Mouse (Mus musculus): ENCODE measurements around the gene Tardbp.

Gene Tardbp

DNA sequence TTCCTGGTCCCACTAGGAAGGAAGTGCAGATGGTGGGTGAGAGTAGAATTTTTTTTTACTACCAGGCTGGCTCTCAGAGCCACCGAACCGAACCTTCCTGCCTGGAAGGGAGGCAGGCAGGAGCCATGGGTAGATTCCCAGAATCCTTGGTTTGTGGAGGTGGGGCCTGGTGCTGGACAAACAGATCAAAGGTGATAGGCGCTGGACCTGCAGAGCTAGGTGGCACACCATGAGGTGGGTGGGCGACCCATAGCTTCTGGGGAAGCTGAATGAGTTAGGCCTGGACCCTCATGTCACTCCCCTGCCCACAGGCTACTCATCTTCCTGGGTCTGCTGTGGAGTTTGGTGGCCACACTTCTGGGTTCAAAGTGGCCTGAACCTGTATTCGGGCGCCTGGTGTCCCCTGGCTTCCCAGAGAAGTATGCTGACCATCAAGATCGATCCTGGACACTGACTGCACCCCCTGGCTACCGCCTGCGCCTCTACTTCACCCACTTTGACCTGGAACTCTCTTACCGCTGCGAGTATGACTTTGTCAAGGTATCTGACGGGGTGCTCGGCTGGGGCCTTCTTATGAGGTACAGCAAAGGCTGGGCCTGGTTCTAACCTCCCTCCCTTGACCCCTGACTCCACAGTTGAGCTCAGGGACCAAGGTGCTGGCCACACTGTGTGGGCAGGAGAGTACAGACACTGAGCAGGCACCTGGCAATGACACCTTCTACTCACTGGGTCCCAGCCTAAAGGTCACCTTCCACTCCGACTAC lies 24.3 kb downstream of the Tardbp start, which contains the start of gene Masp2:
TSS of gene Masp2 (plus strand) at position 198 of the 764 bp plus-strand sequence.
- no peak for DNase-seq (ENCODE audit: extremely low spot score, low read depth, low spot score)

DNA sequence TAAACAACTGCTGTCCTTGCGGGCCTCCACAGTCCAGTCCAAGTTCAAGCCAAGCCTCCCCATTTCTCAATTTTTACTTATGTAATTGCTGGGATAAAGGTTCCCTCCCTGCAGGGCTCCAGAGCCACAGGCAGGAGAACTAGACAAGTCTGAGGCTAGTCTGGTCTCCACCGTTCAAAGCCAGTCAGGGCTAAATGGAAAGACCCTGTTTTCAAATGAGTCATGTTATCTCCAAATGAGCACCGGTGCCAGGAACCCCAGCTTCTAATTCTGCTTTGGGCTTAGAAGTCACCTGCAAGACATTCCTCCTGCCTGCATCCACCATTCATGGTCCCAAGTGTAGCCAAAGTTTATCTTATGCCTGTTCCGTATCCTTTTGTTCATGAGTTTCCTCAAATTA lies 24.9 kb downstream of the Tardbp start:
- no peak for DNase-seq (ENCODE audit: extremely low spot score, low read depth, low spot score)

DNA sequence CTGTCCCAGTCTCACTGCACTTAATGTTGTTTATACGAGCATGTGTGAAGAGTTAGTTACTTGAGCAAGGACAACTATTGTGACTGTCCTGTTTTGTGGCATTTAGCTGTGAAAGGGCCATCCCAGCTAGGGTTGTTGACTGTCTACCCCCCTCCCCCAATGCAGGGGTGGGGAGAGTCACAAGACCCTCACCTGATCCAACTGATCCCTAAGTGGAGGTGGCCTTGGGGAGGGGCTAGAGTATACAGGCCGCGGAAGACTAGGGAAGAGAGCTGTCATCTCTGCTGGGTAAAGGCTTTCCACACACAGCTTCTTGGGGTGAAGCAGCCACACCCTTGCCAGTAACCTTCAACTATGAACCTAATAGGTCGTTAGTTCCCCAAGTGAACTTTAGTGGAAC lies 26.5 kb downstream of the Tardbp start:
- no peak for DNase-seq (ENCODE audit: extremely low spot score, low read depth, low spot score)

DNA sequence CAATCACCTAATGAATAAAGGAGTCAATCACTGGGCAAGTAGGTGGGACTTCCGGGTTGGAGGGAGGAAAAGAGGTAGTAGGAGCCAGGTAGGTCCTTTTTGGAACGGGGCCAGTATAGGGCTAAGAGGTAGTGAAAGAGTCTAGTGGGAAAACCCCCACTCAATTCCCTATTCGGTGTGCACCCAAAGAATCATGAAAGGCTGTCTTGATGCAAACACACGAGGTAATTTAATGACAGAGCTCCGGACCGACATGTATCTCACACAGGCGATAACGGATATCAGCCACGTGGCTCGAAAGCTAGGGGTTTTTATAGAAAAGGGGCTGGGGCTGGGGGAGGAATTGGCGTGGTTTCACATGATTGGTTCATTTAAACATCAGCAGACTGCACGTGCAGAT lies 28.0 kb downstream of the Tardbp start:
- no peak for DNase-seq (ENCODE audit: extremely low spot score, low read depth, low spot score)

DNA sequence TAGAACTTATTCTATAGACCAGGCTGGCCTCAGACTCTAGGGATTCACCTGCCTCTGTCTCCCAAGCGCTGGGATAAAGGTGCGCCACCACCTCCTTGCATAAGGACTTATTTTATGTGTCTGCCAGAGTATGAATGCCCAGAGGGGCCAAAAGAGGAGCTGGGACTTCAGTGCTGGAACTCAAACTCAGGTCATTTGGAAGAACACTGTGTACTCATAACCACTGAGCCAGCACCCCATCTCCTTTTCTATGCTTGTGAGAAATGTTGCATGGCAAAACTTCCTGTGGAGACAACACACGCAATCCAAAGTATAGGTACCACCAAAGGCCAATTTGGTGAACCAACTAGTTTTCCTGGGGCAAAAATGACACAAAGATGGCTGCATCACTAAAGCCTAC lies 30.1 kb downstream of the Tardbp start:
- DNase-seq (ENCODE audit: extremely low spot score, low read depth, low spot score), result no peak

DNA sequence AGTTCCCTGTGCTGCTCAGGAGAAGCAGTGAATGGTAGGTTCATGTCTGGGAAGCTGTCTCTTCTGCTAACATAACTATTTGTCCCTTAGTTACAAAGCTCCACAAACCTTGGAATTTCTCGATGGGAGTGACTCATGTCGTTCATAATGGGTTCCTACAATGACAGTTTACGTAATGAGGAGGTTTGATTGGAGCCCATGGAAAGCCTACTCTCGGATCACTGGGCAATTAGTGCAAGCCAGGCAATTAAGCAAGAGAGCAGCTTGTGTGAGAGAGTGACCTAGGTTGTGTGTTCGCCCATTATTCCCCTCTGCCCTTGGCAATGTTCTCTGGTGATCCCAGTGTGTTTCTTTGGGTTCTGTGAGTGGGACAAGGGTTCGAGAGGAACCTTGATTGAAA lies 30.9 kb downstream of the Tardbp start:
- no peak for DNase-seq (ENCODE audit: extremely low spot score, low read depth, low spot score)

DNA sequence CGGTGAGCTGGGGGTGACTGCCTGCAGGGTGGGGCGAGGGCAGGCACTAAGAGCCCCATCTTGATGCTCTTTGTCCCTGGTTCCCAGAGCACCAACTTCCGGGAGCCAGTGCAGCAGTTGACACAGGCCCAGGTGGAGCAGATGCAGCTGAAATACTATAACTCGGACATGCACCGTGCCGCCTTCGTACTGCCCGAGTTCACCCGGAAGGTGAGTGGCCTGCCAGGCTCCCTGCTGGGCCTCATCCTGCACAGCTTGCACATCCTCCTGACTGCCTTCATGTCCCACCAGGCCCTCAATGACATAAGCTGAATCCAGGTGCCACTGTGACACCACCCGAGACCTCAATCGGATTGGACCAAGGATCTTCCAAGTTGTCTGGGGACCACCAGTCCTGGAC lies 32.8 kb downstream of the Tardbp start:
- DNase-seq (ENCODE audit: extremely low spot score, low read depth, low spot score), result no peak

DNA sequence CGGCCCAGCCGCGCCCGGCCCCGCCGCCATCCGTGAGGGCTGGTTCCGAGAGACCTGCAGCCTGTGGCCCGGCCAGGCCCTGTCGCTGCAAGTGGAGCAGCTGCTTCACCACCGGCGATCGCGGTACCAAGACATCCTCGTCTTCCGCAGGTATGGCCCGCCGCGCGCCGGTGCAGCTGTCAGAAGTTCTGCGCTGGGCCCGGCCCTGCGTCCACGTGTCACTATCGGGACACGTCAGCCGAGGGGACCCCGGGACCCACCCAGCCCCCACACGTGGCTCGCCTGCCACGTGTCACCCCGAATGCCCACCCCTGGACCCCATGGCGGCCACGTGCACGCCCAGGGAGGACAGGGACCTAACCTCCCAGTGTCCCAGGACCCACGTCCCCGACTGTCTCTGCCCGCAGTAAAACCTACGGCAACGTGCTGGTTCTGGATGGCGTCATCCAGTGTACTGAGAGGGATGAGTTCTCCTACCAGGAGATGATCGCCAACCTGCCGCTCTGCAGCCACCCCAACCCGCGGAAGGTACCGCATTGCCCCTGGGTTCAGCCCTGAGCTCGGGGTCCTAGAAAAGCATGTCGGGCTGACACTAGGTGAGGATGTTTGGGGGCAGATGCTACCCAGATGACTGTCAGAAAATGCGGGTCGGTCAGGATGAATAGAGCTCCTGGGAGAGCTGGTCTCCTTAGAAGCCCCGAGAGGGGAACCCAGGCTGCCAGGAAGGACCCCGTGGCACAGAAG lies 35.0 kb downstream of the Tardbp start:
- DNase-seq (ENCODE audit: extremely low spot score, low read depth, low spot score), result no peak

DNA sequence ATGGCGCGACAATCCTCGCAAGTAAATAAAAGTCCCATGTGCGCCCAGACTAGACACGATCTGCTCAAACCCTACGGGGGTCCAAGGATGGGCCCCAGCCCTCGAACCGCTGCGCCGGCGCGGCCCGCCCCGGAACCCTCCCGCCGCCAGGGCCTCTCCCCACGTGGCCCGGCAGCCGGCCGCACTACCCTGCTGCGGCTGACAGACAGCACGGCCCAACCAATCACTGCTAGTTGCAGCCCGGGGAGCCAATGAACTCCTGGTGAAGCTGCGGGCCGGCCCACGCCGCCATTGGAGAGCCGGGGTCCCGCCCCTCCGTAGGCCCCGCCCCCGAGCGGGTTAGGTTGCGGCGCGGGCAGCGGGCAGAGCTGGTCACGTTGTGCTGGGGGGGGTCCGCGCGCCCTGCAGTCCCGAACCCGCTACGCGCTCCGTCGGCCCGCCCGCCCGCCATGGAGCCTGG lies 35.6 kb downstream of the Tardbp start, which contains the start of gene Srm:
TSS of gene Srm (plus strand) at position 333 of the 460 bp plus-strand sequence.
- DNase-seq (ENCODE audit: extremely low spot score, low read depth, low spot score), result no peak

DNA sequence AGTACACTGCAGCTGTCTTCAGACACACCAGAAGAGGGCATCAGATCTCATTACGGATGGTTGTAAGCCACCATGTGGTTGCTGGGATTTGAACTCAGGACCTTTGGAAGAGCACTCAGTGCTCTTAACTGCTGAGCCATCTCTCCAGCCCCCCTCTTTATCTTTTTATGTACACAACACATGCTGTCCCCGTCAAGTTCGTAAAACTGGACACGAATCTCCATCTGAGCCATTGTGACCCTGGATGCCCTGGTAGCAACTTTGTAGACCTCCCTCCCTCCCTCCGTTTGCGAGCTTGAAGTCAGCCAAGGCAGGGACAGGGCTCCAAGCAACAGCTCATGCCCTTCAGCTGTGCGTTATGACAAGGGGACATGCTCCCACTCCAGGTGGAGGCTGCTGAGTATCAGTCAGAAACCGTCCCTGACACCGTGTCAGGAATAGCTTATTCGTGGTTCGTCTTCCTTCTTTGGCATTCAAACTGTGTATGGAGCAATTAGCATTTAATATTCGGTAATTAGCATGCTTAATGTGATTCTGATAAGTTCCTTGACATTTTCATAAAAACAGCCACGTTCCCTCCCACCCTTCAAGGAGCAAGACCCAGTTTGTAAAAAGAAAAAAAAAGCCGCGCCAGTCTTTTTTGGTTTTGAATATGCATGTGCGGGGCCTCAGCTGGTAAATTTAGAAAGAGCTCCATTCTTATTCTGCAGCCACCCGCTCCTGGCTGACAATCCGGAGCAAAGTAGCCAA lies 36.2 kb downstream of the Tardbp start:
- no peak for DNase-seq (ENCODE audit: extremely low spot score, low read depth, low spot score)

DNA sequence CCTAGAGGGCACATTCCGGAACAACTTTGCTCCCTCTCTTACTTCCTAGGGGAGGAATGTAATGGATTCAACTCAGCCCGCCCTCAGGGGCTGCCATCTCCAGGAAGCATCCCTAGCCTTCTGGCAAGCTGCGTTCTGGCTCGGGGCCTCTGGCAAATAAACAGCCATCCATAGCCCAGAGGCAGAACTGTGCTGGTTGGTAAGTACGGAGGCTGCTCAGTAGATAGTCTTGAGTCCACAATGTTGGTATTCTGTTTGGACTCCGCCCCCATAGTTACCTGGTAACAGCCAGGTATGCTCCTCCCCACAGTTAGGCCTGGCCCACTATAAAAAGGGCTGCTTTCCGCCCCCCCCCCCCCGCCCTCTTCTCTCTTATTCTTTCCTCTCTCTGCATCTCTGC lies 37.3 kb downstream of the Tardbp start:
- no peak for DNase-seq (ENCODE audit: extremely low spot score, low read depth, low spot score)

DNA sequence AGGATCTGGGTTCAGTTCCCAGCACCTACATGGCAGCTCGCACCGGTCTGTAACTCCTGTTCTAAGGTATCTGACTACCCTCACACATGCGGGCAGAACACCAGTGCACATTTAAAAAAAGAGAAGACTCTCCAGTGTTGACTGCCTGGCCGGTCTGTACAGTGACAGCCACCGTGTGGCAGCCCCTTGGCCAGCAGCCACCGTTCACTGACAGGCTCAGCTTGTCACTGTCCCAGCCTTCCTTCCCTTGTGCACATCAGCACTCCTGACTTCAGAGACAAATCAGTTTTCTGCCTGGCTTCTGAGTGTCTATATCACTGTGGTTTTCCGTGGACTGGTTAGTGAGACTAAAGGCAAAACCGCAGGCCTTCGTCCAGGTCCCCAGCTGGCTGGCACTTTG lies 38.0 kb downstream of the Tardbp start:
- no peak for DNase-seq (ENCODE audit: extremely low spot score, low read depth, low spot score)

DNA sequence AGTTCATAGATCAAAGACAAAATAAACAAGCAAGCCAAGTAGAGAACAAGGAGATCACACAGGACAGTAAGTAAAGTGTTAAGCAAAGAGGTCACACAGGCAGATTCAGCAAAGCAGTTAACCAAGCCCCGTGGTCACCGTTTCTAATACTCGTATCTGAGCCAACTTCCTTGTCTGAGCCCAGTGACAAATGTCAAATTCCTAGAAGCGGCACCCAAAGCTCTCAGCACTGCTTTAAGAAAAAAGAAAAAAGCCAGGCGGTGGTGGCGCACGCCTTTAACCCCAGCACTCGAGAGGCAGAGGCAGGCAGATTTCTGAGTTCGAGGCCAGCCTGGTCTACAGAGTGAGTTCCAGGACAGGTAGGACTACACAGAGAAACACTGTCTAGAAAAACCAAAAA lies 40.2 kb downstream of the Tardbp start:
- no peak for DNase-seq (ENCODE audit: extremely low spot score, low read depth, low spot score)

DNA sequence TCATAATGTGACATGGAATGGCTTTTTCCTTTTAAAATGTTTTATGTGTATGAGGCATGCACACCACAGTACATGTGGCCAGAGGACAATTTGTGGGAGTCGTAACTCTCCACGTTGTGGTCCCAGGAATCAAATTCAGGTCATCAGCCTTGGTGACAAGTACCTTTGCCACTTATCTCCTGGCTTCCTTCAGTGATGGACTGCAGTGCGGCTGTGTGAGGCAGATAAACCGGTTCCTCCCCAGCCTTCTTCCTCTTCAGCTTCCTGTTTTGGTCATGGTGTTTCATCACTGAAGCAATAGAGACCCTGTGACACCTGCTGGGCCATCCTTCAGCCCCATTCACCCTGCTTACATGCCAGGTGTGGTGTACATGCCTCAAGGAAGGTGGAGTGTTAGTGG lies 43.6 kb downstream of the Tardbp start:
- no peak for DNase-seq (ENCODE audit: extremely low spot score, low read depth, low spot score)

DNA sequence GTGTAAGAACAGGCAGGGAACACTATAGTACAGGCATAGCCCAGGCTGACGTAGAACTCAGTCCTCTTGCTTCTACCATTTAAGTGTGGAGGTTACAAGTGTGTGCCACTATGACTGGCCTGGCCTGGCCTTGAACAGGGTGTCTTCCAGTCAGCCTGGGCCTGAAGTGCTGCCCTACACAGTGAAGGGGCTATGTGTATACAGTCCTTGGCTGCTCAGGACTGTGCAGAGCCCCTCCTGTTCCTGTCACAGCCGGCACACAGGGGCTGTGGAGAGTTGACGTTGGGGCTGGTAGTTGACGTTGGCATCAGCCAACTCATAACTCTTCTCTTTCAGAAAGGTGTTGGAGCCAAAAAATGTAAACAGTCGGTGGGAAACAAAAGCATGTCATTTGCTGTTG lies 45.4 kb downstream of the Tardbp start:
- no peak for DNase-seq (ENCODE audit: extremely low spot score, low read depth, low spot score)

DNA sequence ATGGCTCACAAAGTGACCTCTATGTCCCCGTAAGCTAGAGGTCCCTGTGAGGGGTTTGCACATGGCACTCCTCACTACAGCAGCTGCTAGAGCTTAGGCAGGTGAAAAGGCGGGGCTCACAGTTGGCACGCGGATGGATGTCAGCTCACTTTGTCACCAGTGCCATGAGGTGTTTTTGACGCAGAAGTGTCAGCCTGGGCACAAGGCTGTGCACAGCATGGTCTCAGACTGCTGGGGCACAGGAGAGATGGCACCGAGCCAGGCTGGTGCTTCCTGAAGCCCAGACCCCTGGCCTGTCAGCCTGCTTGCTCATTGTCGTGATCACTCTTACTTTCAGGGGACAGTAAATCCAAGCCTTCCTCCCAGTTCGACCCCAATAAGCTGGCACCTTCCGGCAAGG lies 46.1 kb downstream of the Tardbp start:
- no peak for DNase-seq (ENCODE audit: extremely low spot score, low read depth, low spot score)

DNA sequence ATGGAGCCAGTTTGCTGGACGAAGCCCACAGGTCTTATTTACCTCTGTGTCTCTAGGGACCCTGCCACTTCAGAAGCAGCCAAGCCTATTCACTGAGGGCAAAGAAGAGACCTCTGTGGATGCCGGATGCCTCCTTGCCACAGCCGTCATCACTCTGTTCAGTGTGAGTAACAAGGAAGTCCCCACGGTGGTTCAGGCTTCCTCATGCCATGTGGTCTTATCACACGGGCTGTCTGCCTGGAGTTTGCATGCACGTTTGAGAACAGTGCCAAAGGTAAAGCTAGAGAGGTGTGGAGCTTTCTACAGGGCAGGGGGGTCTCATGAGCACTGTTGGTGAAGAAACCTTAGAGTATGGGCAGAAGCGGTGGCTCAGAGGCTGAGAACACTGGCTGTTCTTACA lies 53.6 kb downstream of the Tardbp start:
- DNase-seq (ENCODE audit: extremely low spot score, low read depth, low spot score), result no peak

DNA sequence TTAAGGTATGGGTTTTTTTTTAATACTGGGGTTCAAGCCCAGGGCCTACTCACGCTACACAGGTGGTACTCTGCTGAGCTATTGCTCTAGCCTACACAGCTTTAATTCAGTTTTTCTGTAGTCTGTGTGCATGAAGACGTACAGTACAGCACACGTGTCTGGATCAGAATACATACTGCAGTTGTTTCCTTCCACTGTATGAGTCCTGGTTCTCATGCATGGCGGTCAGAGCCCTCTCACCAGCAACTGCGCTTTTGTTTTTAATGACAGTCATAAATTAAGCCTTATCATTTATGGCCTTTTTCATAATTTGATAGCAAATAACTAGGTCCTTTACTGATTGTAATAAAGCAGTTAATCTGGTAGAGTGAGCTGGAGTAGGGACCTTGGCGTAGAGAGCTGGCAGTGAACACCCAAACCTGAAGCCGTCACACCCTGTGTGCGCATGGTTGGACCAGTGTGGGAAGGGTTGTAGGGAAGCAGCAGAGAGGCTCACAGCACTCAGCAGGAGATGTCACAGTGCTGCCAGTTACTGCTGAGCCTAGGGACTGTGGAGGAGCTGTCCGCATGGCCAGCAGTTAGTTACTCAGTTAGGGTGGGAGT lies 56.0 kb downstream of the Tardbp start:
- DNase-seq (ENCODE audit: extremely low spot score, low read depth, low spot score), result no peak

DNA sequence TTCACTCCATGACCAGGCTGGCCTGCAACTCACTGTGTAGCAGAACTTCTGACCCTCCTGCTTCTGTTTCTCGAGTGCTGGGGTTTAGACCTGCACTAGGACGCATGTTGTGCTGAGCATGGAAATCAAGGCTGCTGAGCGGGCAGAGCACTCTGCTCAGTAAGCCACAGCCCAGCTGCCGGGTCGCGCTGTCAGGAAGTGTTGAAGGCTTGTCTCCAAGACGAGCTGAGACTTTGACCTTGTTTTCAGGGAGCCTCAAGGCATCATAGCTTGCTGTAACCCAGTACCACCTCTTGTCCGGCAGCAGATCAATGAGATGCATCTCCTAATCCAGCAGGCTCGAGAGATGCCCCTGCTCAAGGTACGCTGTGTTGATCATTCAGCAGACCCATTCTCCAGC lies 56.7 kb downstream of the Tardbp start:
- DNase-seq (ENCODE audit: extremely low spot score, low read depth, low spot score), result no peak

DNA sequence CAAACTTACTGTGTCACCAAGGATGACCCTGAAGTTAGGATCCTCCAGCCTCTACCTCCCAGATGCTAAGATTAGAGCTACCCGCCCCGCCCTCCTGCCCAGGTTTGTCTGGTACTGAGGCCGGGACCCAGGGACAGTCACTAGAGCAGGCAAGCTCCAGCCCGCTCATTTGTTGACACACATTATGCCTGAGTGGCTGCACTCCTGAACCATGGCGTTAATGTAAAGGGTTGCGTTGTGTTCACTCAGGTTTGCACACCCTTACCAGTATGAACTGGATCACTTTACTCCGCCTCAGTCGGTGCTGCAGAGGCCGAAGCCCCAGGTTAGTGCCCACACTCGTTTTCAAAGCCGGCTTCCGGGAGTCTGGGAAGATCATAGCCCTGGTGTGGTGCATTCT lies 63.2 kb downstream of the Tardbp start:
- no peak for DNase-seq (ENCODE audit: extremely low spot score, low read depth, low spot score)

DNA sequence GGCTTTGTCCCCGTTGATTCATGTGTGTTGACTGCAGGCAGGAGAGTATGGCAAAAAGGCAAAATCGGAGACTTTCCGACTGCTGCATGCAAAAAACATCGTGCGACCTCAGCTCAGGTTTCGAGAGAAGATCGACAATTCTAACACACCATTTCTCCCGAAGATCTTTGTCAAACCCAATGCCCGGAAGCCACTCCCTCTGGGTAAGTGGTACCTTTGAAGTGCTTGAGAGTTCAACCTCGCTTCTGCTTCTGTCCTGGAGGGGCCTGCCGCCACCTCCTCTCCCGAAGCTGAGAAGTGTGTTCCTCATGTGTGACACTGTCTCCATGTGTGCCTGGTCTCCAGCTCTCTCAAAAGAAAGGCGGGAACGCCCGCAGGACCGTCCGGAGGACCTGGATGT lies 64.1 kb downstream of the Tardbp start:
- no peak for DNase-seq (ENCODE audit: extremely low spot score, low read depth, low spot score)
